Mouse (Mus musculus) intestine, embryonic 16.5 days (tissue): ENCODE data around the gene Tcap. TPM values are rescaled to one million over a fixed set of nuclear protein-coding genes. Genes with fewer than 3 reads are reported as not detected.

Source experiments
- ATAC-seq: fragments of 200-750 bp; cut with Nextera tagmentation; 2 replicates; pipeline ENCODE4 v1.8.0; 2017; ENCODE audit warnings: moderate TSS enrichment, moderate library complexity
- H3K27ac ChIP-seq: fragments of 300-500 bp; sonication (generic); 2 replicates; pipeline ENCODE4 v1.5.1; 2014; ENCODE audit warnings: mild to moderate bottlenecking, low read length
- H3K27me3 ChIP-seq: fragments of 300-500 bp; sonication (generic); replicated peaks from 2 replicates; pipeline ENCODE4 v1.6.1; 2014; ENCODE audit warnings: low read length, control low read depth, mixed read lengths; ENCODE audit not compliant: control insufficient read depth, insufficient read depth
- H3K36me3 ChIP-seq: fragments of 300-500 bp; sonication (generic); 2 replicates; pipeline ENCODE4 v1.6.1; 2014; ENCODE audit warnings: low read length, control low read depth; ENCODE audit not compliant: control insufficient read depth, insufficient read depth
- H3K4me1 ChIP-seq: fragments of 300-500 bp; sonication (generic); 2 replicates; pipeline ENCODE4 v1.6.1; 2014; ENCODE audit warnings: low read length, control low read depth, mixed read lengths; ENCODE audit not compliant: control insufficient read depth, insufficient read depth
- H3K4me2 ChIP-seq: fragments of 300-500 bp; sonication (generic); 2 replicates; pipeline ENCODE4 v1.6.1; 2014; ENCODE audit warnings: low read depth, low read length, control low read depth
- H3K4me3 ChIP-seq: fragments of 300-500 bp; sonication (generic); 2 replicates; pipeline ENCODE4 v1.5.1; 2014; ENCODE audit warnings: mild to moderate bottlenecking, low read length
- H3K9ac ChIP-seq: fragments of 300-500 bp; sonication (generic); 2 replicates; pipeline ENCODE4 v1.6.1; 2014; ENCODE audit warnings: low read depth, low read length
- H3K9me3 ChIP-seq: fragments of 300-500 bp; sonication (generic); 2 replicates; pipeline ENCODE4 v1.6.1; 2016; ENCODE audit warnings: low read length, control low read depth; ENCODE audit not compliant: control insufficient read depth
- WGBS: fragments of 180-500 bp; shearing (Covaris S2); extraction: QIAGEN DNeasy Blood & Tissue Kit; methylation state at CpG from one replicate; pipeline ENCODE4 v1.1.7; 2014; 5-methylcytosine and 5-hydroxymethylcytosine counted together
- polyA plus RNA-seq: library from polyadenylated mRNA; unstranded; fragments of >200 nt; fragmentation: Nextera tagmentation; extraction: Ambion mirVana; gene quantifications from 2 replicates; pipeline ENCODE4 v1.2.1, GENCODE M21; 2015

The Tcap gene
- 0.28 TPM in 1 of 2 replicates, not detected in the other for polyA plus RNA-seq

- Histone ChIP-seq H3K27ac (no peak within 1 kb of the TSS), H3K4me3 (no peak within 1 kb of the TSS), H3K4me1 (no peaks in the 10 kb centered on the region), H3K9me3 (no peaks in the 10 kb centered on the region), H3K4me2 (no peak within 1 kb of the TSS), H3K9ac (no peak within 1 kb of the TSS), H3K27me3 (peaks cover 17% of the 10 kb centered on the region), H3K36me3 (0 out of 2 replicates have a peak, but pooled peaks cover 3% of the 10 kb centered on the region)
- 57% methylated on average over 14 of the region's 14 CpGs for WGBS
- ATAC-seq = no peak
These were observed at the start of gene Tcap for GRCm38 (mm10) chr11:98383261-98384030. Gene Tcap (plus strand): TSS chr11:98383811.

DNA sequence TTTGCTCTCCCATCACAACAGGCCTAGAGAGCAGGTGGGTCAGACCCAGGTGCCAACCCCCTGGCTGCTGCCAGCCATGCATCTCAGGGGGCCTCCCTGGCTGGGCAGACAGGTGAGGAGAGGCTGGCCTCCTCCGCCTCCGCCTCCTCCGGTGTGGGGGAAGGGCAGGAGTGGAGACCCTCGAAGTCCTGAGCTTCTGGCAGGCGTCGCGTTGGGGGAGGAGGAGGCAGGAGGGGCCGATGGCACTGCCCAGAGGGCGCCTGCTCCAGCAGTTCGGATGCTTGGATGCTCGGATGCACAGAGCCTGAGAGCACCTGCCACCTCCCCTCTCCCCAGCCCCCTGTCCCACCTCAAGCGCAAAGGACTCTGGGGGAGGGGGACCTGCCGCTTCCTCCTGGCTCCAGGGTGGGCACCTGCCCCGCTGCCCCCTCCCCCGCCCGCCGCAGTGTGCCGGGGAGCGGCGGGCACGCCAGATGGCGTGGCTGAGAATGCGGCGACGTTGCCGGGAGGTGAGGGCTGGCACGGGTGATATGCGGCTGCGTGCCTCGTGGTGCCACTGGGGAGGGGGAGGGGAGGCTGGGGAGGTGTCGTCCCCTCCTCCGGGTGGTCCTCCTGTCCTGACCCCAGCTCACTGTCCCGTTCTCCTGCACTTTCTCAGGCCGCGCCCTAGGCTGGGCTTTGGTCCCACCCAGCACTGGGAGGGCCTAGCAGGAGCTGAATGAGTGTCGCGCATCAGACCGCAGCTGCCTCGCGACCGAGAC, 49.5 kb upstream of the Tcap start:
- peaks cover 21% of the 10 kb centered on the region for H3K4me1 ChIP-seq
- WGBS = 3% methylated on average over 34 of the region's 41 CpGs
- H3K4me3 ChIP-seq = peak overlapping the region; percentile 31
- H3K4me2 ChIP-seq = peak overlapping the region; percentile 47
- no peak; the same call in 1 of the 2 replicates for ATAC-seq
- H3K36me3 ChIP-seq = no peaks in the 10 kb centered on the region
- no peak overlapping the region for H3K27ac ChIP-seq
- peaks cover 93% of the 10 kb centered on the region for H3K27me3 ChIP-seq
- no peaks in the 10 kb centered on the region for H3K9me3 ChIP-seq
- no peak overlapping the region for H3K9ac ChIP-seq

GRCm38 (mm10) chr11:98335250-98335649, 48.4 kb upstream of the Tcap start:
- Histone ChIP-seq H3K4me2 (no peak overlapping the region), H3K9ac (no peak overlapping the region), H3K27ac (no peak overlapping the region), H3K27me3 (peaks cover 91% of the 10 kb centered on the region), H3K4me3 (no peak overlapping the region), H3K4me1 (peaks cover 29% of the 10 kb centered on the region), H3K9me3 (no peaks in the 10 kb centered on the region), H3K36me3 (no peaks in the 10 kb centered on the region)
- no peak for ATAC-seq
- 5% methylated on average over 9 of the region's 9 CpGs for WGBS

GRCm38 (mm10) chr11:98336245-98337107, 47.1 kb upstream of the Tcap start:
- no peak overlapping the region for H3K4me3 ChIP-seq
- no peak overlapping the region for H3K9ac ChIP-seq
- no peak overlapping the region for H3K27ac ChIP-seq
- no peak overlapping the region for H3K4me2 ChIP-seq
- ATAC-seq = no peak
- H3K4me1 ChIP-seq = peaks cover 29% of the 10 kb centered on the region
- WGBS = 21% methylated on average over 13 of the region's 13 CpGs
- no peaks in the 10 kb centered on the region for H3K36me3 ChIP-seq
- peaks cover 87% of the 10 kb centered on the region for H3K27me3 ChIP-seq
- no peaks in the 10 kb centered on the region for H3K9me3 ChIP-seq

DNA sequence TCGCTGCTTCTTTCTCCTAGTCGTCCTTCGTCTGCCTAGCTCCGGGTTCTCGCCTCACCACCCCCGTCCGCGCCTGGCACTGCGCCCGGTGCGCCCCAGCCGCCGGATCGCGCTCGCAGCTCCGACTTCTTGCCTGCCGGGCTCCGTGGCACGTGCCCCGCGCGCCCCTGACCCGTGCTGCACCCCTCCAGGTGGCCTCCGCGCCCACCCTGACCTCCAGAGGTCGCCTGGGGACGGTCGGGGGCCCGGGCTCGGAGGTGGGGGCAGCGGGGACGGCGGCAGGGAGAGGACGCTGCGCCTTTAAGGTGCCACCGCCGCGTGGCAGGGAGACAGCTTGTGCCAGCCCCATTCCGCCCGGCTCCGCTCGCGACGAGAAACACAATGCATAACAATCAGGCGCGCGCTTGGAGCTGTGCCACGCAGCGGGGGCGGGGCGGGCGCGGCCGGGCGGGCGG, 45.1 kb upstream of the Tcap start:
- Histone ChIP-seq H3K4me1 (peaks cover 41% of the 10 kb centered on the region), H3K9me3 (no peaks in the 10 kb centered on the region), H3K4me2 (peak overlapping the region; percentile 99), H3K9ac (peak overlapping the region; percentile 64), H3K27ac (no peak overlapping the region), H3K4me3 (peak overlapping the region; percentile 61), H3K27me3 (peaks cover 79% of the 10 kb centered on the region), H3K36me3 (no peaks in the 10 kb centered on the region)
- no peak for ATAC-seq
- WGBS = 1% methylated on average over 47 of the region's 57 CpGs

GRCm38 (mm10) chr11:98339071-98339501, 44.5 kb upstream of the Tcap start:
- H3K4me2 ChIP-seq = peak overlapping the region; percentile 99
- H3K36me3 ChIP-seq = no peaks in the 10 kb centered on the region
- H3K9me3 ChIP-seq = no peaks in the 10 kb centered on the region
- under 1% methylated on average over 19 of the region's 19 CpGs for WGBS
- peak overlapping the region; percentile 61 for H3K4me3 ChIP-seq
- no peak overlapping the region for H3K27ac ChIP-seq
- H3K27me3 ChIP-seq = peaks cover 74% of the 10 kb centered on the region
- H3K4me1 ChIP-seq = peaks cover 41% of the 10 kb centered on the region
- ATAC-seq = no peak
- H3K9ac ChIP-seq = peak overlapping the region; percentile 64

DNA sequence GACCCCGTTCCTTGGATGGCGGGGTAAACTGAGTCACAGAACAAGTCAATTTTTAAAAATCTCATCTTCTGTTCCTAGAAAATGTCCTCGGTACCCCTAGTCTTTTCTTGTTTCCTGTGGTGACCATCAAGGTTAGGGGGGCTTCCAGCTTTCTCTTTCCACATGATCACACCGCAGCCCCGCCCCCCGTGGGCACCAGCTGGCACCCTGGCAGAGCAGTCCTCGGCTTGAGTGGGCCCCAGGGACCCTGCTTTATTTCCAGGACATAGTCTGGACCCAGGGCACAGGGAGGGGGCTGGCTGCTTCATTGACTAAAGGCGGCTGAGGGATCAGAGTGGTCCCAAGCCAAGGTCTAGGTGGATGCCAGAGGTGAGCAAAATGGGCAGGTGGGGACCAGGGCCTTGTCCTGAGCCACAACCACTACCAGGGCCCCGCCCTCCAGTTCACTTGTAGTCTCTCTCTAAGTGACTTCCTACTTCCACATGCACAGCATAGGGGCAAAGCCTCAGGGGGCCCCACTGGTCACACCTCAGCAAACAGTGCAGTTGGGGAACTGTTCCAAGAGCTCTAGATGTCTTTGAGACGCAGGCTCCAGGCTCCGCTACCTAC, 43.8 kb upstream of the Tcap start:
- no peak overlapping the region; the same call in 1 of the 2 replicates for H3K4me3 ChIP-seq
- H3K9ac ChIP-seq = no peak overlapping the region
- peak; percentile 21; the same call in 1 of the 2 replicates for ATAC-seq
- H3K27ac ChIP-seq = no peak overlapping the region
- peaks cover 67% of the 10 kb centered on the region for H3K27me3 ChIP-seq
- H3K4me2 ChIP-seq = peak overlapping the region; percentile 99; the same call in 1 of the 2 replicates
- H3K4me1 ChIP-seq = peaks cover 34% of the 10 kb centered on the region
- 12% methylated on average over 11 of the region's 11 CpGs for WGBS
- no peaks in the 10 kb centered on the region for H3K9me3 ChIP-seq
- no peaks in the 10 kb centered on the region for H3K36me3 ChIP-seq

GRCm38 (mm10) chr11:98340597-98340996, 43.0 kb upstream of the Tcap start:
- Histone ChIP-seq H3K27ac (no peak overlapping the region), H3K9ac (no peak overlapping the region), H3K27me3 (peaks cover 64% of the 10 kb centered on the region), H3K4me2 (no peak overlapping the region), H3K4me1 (peaks cover 28% of the 10 kb centered on the region), H3K4me3 (no peak overlapping the region), H3K36me3 (no peaks in the 10 kb centered on the region), H3K9me3 (no peaks in the 10 kb centered on the region)
- no peak for ATAC-seq
- 14% methylated on average over 4 of the region's 4 CpGs for WGBS
